Mouse (Mus musculus) layer of hippocampus, adult 2 months (tissue): Measurements from ENCODE around the gene Snrnp70. TPM values are rescaled to one million over a fixed set of nuclear protein-coding genes. Genes with fewer than 3 reads are reported as not detected.

ENCODE experiments used
- DNase-seq, 2 experiments: peaks; one replicate each; pipeline ENCODE4 v3.0.0; 2022; ENCODE audit warnings: low spot score in 2 of 2
- H3K27ac ChIP-seq: fragments of 200-600 bp; 2 replicates; pipeline ENCODE4 v1.8.1; 2022
- H3K4me3 ChIP-seq: fragments of 200-600 bp; 2 replicates; pipeline ENCODE4 v1.8.1; 2022; ENCODE audit warnings: mild to moderate bottlenecking
- CTCF ChIP-seq: fragments of 200-600 bp; conservative IDR thresholded peaks from 2 replicates; pipeline ENCODE4 v1.8.1; 2022; ENCODE audit warnings: antibody characterized with exemption, mild to moderate bottlenecking, moderate library complexity
- total RNA-seq, 2 experiments: library from RNA; stranded (reverse); gene quantifications; 2 replicates each; pipeline ENCODE4 v1.2.3; 2021

Snrnp70 gene
- total RNA-seq, 2 experiments from 2014 or later: 456 to 514 TPM

DNA sequence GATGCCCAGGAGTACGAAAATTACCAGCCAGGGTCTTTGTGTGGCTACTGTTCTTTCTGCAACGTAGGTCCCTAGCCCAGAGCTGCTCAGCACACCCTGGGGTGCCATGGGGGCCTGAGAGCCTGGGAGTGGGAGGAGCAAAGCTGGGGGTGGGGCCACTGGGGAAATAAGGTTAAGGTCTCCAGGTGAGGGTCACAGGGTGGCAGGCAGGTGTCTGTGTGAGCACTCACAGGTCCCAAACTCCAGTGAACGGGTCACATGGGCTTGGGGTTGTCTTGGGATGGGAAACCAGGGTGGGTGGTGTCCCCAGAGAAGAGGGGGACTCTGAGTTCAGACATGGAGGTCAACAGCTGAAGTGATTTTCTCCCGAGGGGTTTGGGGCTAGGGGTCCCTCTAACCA lies 58.1 kb downstream of the Snrnp70 start:
- no peak for TF ChIP-seq CTCF
- H3K4me3 ChIP-seq: no peak overlapping the region
- DNase-seq: no peak
- no peak overlapping the region for H3K27ac ChIP-seq

DNA sequence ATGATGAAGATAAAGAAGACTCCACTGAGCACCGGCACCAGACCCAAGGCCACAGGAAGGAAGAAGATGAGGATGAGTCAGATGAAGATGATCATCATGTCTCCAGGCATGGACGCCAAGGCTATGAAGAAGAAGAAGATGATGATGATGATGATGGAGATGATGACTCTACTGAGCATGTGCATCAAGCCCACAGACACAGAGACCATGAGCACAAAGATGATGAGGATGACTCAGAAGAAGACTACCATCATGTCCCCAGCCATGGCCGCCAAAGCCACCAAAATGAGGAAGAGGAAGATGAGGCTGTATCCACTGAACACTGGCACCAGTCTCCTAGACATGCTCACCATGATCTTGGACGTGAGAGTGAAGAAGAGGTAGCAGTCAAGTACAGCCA lies 59.2 kb downstream of the Snrnp70 start:
- DNase-seq: no peak
- Histone ChIP-seq H3K4me3 (no peak overlapping the region), H3K27ac (no peak overlapping the region)
- TF ChIP-seq CTCF: no peak

DNA sequence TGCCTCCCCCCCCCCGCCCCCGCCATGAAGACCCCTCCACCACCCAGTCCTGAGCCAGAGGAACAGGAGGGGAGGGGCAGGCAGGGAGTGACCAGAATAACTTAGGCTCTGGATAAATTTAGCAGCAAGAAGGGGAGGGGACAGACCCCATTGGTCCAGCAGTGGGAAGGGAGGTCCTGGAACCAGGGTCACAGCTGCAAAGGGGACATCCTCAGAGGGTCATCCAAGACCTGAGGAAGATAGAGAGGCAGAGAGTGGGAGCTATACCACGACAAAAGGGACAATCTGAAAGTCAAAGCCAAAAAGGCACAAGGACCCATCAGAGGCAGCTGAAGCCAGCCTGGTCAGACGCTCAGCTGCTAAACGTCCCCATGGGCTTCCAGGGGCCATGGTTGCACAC lies 60.5 kb downstream of the Snrnp70 start, which contains the start of gene Hrc:
Gene Hrc, plus strand, starts transcription at position 235 of the 400 bp plus-strand sequence.
- no peak for TF ChIP-seq CTCF
- H3K27ac ChIP-seq: no peak within 1 kb of the TSS
- no peak for DNase-seq
- H3K4me3 ChIP-seq: no peak within 1 kb of the TSS; the same call in 1 of the 2 replicates

DNA sequence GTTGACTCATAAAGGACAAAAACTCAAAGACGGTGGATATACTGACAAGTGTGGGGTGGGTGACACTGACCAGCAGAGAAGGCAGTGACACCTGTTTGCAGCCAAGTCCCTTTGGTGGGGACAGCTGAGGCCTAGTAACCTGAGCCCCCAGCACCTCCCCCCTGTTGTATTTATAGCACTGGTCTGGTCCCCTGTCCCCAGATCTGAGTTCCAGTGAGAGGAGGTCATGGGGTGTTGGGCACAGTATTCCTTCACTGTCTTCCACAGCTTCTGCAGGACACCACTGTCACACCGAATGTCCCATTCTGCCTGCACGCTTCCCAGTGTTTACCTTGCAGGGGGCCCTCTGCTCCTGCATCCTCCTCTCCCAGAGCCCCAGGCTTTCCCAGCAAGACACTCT lies 60.9 kb downstream of the Snrnp70 start:
- TF ChIP-seq CTCF: no peak

DNA sequence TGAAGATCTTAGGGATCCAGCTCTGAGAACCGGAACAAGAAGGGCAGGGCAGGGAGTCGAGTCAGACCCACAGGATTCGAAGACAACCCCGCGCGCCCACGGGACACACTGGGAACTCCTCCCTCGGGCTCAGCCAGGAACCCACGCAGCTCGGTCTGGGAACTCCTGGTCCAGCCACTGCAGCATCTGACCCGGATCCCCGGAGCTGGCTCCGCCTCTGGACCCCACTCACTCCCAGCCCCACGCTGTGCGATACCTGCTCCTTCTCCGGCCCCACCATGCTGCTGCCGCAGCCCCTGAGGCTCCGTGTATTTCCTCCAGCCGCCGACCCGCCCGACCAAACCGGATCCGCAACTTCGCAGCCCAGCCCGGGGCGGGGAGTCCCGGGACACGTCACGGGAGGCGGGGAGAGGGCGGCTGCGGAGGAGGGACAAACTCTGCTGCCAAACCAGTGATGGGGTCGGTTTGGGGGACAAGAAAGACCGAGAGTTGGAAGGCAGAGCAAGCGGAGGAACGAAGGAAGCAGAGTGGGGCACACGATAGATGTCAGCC lies 62.0 kb downstream of the Snrnp70 start, which contains the start of gene Trpm4:
Gene Trpm4, minus strand, starts transcription at position 350 of the 552 bp plus-strand sequence.
- TF ChIP-seq CTCF: no peak
- Histone ChIP-seq H3K4me3 (peak within 1 kb of the TSS; percentile 77), H3K27ac (peak within 1 kb of the TSS; percentile 73)
- peak in 1 of 2 experiments; percentile 74 for DNase-seq

More for the DNA sequence above, 60.9 kb downstream of the Snrnp70 start:
- Histone ChIP-seq H3K27ac (no peak overlapping the region), H3K4me3 (no peak overlapping the region)
- no peak for DNase-seq

DNA sequence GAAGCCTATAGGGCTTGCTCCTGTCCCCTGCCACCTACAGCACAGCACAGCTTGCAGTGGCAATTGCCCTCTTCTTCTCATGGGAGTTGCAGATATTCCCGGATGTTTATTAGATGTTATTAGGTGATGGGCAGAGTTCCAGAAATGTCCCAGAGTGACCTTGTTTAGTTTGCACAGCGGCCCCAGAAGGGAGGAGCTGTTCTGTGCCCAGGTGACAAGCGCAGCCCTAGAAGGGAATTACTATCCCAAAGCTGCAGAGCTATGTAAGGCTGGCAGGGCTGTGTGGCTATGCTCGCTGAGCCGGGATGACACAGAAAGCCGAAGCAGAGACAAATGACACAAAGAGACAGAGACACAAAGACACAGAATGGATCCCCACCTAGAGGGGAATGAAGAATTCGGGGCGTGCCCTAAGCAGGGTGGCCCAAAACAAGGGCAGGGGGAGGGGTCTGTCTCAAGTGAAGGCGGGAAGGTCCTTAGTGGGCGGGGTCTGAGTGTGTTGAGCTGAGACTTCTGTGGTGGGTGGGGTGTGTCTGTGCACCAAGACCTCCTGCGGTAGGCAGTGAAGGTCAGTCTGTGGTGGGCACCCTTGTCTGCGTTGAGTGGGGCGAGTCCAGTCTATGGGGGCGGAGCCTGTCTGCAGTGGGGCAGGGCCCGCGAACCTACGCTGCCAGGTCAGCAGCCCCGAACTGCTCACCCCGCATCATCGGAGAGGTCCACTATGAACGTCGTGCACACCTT lies 62.7 kb downstream of the Snrnp70 start:
- no peak for TF ChIP-seq CTCF
- peak overlapping the region; percentile 73 for H3K27ac ChIP-seq
- DNase-seq: no peak
- peak overlapping the region; percentile 77 for H3K4me3 ChIP-seq

DNA sequence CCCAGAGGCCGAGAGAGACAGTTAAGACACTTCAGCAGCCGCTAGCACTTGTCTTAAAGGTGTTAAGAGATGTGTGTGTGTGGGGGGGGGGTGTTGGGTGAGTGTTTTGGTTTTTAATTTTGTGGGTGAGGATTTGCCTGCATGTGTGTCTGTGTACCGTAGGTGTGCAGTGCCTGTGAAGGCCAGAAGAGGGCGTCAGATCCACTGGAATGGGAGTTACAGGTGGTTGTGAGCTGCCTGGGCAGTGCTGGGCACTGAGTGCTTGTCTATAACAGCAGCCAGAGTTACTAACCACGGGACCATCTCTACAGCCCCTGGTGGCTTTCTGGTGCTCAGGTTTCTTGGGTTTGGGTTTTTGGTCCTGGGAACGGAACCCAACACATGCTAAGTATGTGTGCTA lies 64.0 kb downstream of the Snrnp70 start:
- TF ChIP-seq CTCF: peak; percentile 38
- Histone ChIP-seq H3K27ac (no peak overlapping the region), H3K4me3 (no peak overlapping the region)
- no peak for DNase-seq

DNA sequence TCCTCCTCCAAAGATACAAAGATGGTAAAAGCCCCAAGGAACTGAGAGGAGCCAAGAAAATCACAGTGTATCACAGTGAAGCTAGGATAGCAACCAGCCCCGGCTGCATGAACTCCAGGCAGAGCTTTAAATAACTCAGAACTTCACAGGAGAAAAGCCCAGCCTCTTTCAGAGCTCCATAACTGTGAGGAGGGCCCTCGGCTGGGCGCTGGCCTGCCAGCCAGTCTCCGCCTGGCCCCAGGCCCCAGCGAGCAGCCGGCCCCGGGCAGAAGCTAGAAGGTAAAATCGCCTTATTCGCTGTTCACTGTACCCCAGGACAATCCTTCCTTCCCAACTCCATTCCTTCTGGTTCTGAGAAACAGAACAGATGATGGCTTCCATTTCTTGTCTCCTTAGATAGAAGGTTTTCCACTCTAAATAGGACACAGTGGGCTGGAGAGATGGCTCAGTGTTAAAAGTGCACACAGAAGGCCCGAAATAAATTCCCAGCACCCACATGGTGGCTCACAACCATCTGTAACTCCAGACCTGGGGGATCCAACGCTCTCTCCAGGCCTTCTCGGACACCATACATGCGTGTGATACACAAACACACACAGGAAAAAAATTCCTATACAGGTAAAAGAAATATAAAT lies 66.6 kb downstream of the Snrnp70 start:
- DNase-seq: no peak
- Histone ChIP-seq H3K27ac (no peak overlapping the region), H3K4me3 (no peak overlapping the region)
- no peak for TF ChIP-seq CTCF

Other genes with a start within 250 kb of the Snrnp70 start
- 10 to 100 TPM; 43.0 to 46.1 TPM for gene Pih1d1, start 241.4 kb downstream of the Snrnp70 start, total RNA-seq
- gene Aldh16a1, start 241.2 kb downstream of the Snrnp70 start, total RNA-seq: 10 to 100 TPM; 13.2 to 13.3 TPM
- 1,000 to 10,000 TPM; 1,342 to 1,423 TPM for gene Slc17a7, start 231.8 kb downstream of the Snrnp70 start, total RNA-seq
- under 1 TPM in 1 of 2 experiments, not detected in 1; 0.20 TPM for gene Gfy, start 216.2 kb downstream of the Snrnp70 start, total RNA-seq
- gene Pth2, start 214.7 kb downstream of the Snrnp70 start, total RNA-seq: not detected
- 1 to 10 TPM; 3.5 to 3.9 TPM for gene Ccdc155, start 190.8 kb downstream of the Snrnp70 start, total RNA-seq
- 1 to 10 TPM; 1.6 TPM for gene Dkkl1, start 183.6 kb downstream of the Snrnp70 start, total RNA-seq
- 1 to 10 TPM; 4.3 to 5.7 TPM for gene Tead2, start 180.0 kb downstream of the Snrnp70 start, total RNA-seq
- 1 to 10 TPM; 3.7 to 5.5 TPM for gene Cd37, start 156.6 kb downstream of the Snrnp70 start, total RNA-seq
- 1 to 10 TPM; 1.7 to 2.8 TPM for gene Slc6a16, start 154.7 kb downstream of the Snrnp70 start, total RNA-seq
- gene Slc6a21, start 118.2 kb downstream of the Snrnp70 start, total RNA-seq: not detected
- 10 to 100 TPM; 12.8 to 16.5 TPM for gene Trpm4, start 62.0 kb downstream of the Snrnp70 start, total RNA-seq
- gene Hrc, start 60.5 kb downstream of the Snrnp70 start, total RNA-seq: under 1 TPM; 0.22 to 0.33 TPM
- gene Ppfia3, start 28.7 kb downstream of the Snrnp70 start, total RNA-seq: 100 to 1,000 TPM; 133 to 138 TPM
- gene Lin7b, start 25.2 kb downstream of the Snrnp70 start, total RNA-seq: 100 to 1,000 TPM; 138 to 146 TPM
- not detected for gene Kcna7, start 9.9 kb upstream of the Snrnp70 start, total RNA-seq
- gene Ntf5, start 18.0 kb upstream of the Snrnp70 start, total RNA-seq: not detected
- gene Lhb, start 25.1 kb upstream of the Snrnp70 start, total RNA-seq: not detected
- 10 to 100 TPM; 16.1 to 20.3 TPM for gene Gys1, start 39.1 kb upstream of the Snrnp70 start, total RNA-seq
- 10 to 100 TPM; 35.0 to 37.2 TPM for gene Ruvbl2, start 42.4 kb upstream of the Snrnp70 start, total RNA-seq
- gene Ftl1, start 64.1 kb upstream of the Snrnp70 start, total RNA-seq: 100 to 1,000 TPM; 186 to 204 TPM
- 10 to 100 TPM; 73.2 to 77.6 TPM for gene Bax, start 71.2 kb upstream of the Snrnp70 start, total RNA-seq
- gene Tulp2, start 86.1 kb upstream of the Snrnp70 start, total RNA-seq: not detected
- gene Gm45808, start 91.1 kb upstream of the Snrnp70 start, total RNA-seq: 1 to 10 TPM; 2.1 to 3.1 TPM
- 1 to 10 TPM; 4.3 to 4.4 TPM for gene Dhdh, start 93.1 kb upstream of the Snrnp70 start, total RNA-seq
- 10 to 100 TPM; 97.6 to 98.2 TPM for gene Nucb1, start 114.7 kb upstream of the Snrnp70 start, total RNA-seq
- 10 to 100 TPM; 19.0 to 25.8 TPM for gene Ppp1r15a, start 130.5 kb upstream of the Snrnp70 start, total RNA-seq
- under 1 TPM; 0.52 to 0.79 TPM for gene Plekha4, start 130.6 kb upstream of the Snrnp70 start, total RNA-seq
- not detected for gene Hsd17b14, start 159.2 kb upstream of the Snrnp70 start, total RNA-seq
- 10 to 100 TPM; 20.6 to 28.2 TPM for gene Bcat2, start 174.4 kb upstream of the Snrnp70 start, total RNA-seq
- gene Fgf21, start 219.7 kb upstream of the Snrnp70 start, total RNA-seq: not detected
- not detected for gene Fut1, start 221.5 kb upstream of the Snrnp70 start, total RNA-seq
- not detected for gene Izumo1, start 226.1 kb upstream of the Snrnp70 start, total RNA-seq
- 1 to 10 TPM; 6.1 to 7.4 TPM for gene Rasip1, start 231.7 kb upstream of the Snrnp70 start, total RNA-seq
- 1 to 10 TPM; 1.2 to 4.8 TPM for gene Mamstr, start 244.2 kb upstream of the Snrnp70 start, total RNA-seq